Mouse (Mus musculus) liver, embryonic 14.5 days (tissue): ENCODE results near the gene Rex1bd. TPM values are rescaled to one million over a fixed set of nuclear protein-coding genes. Genes with fewer than 3 reads are reported as not detected.

Experiments
- ATAC-seq: fragments of 200-750 bp; cut with Nextera tagmentation; 2 replicates; pipeline ENCODE4 v1.8.0; 2017; ENCODE audit warnings: moderate number of reproducible peaks, mild to moderate bottlenecking, moderate library complexity; ENCODE audit not compliant: insufficient read depth
- DNase-seq, 3 experiments: peaks; one replicate each; pipeline ENCODE4 v3.0.0-alpha.2; 2012 to 2013; ENCODE audit warnings: low read depth in 3 of 3, low spot score in 3 of 3
- H3K27ac ChIP-seq: fragments of 300-500 bp; sonication (generic); 2 replicates; pipeline ENCODE4 v1.5.1; 2014; ENCODE audit warnings: moderate library complexity, mild to moderate bottlenecking, control low read depth, inconsistent platforms
- H3K27me3 ChIP-seq: fragments of 300-500 bp; sonication (generic); 2 replicates; pipeline ENCODE4 v1.6.1; 2014; ENCODE audit warnings: mild to moderate bottlenecking, low read length, moderate library complexity; ENCODE audit not compliant: control insufficient read depth, insufficient read depth
- H3K36me3 ChIP-seq: fragments of 300-500 bp; sonication (generic); replicated peaks from 2 replicates; pipeline ENCODE4 v1.6.1; 2014; ENCODE audit warnings: low read depth; ENCODE audit not compliant: control insufficient read depth, insufficient read depth
- H3K4me1 ChIP-seq, 2 experiments: fragments of 200-500 bp in 1 of 2; fragments of 300-500 bp in 1 of 2; sonication (generic) in 1 of 2; replicated peaks; 2 replicates each; pipeline ENCODE4 v1.6.1; 2012 to 2014; ENCODE audit warnings: antibody characterized with exemption in 1 of 2, inconsistent platforms in 1 of 2, low read length in 1 of 2; ENCODE audit not compliant: control insufficient read depth in 2 of 2, insufficient read depth in 2 of 2
- H3K4me2 ChIP-seq: fragments of 300-500 bp; sonication (generic); 2 replicates; pipeline ENCODE4 v1.6.1; 2014; ENCODE audit warnings: low read depth, mild to moderate bottlenecking, control low read depth, moderate library complexity
- H3K4me3 ChIP-seq, 2 experiments: fragments of 200-500 bp in 1 of 2; fragments of 300-500 bp in 1 of 2; sonication (generic) in 1 of 2; 2 replicates each; pipeline ENCODE4 v1.5.1; 2012 to 2014; ENCODE audit warnings: low read depth in 2 of 2, low read length in 2 of 2, mild to moderate bottlenecking in 2 of 2, control low read depth in 1 of 2, inconsistent platforms in 1 of 2, moderate library complexity in 1 of 2; ENCODE audit not compliant: insufficient read depth in 1 of 2
- H3K9ac ChIP-seq: fragments of 300-500 bp; sonication (generic); replicated peaks from 2 replicates; pipeline ENCODE4 v1.6.1; 2014; ENCODE audit warnings: mild to moderate bottlenecking, control low read depth, moderate library complexity
- H3K9me3 ChIP-seq: fragments of 300-500 bp; sonication (generic); 2 replicates; pipeline ENCODE4 v1.6.1; 2016; ENCODE audit warnings: low read length, mixed read lengths; ENCODE audit not compliant: control insufficient read depth
- CTCF ChIP-seq: IDR thresholded peaks from 2 replicates; pipeline ENCODE4 v1.5.1; 2016; ENCODE audit warnings: antibody characterized with exemption, low read depth, control low read depth
- EP300 ChIP-seq: IDR thresholded peaks from 2 replicates; pipeline ENCODE4 v1.6.1; 2016; ENCODE audit warnings: antibody characterized with exemption, low read depth
- WGBS: fragments of 180-500 bp; shearing (Covaris S2); extraction: QIAGEN DNeasy Blood & Tissue Kit; methylation state at CpG from one replicate; pipeline ENCODE4 v1.1.7; 2014; ENCODE audit not compliant: insufficient replicate concordance; 5-methylcytosine and 5-hydroxymethylcytosine counted together
- polyA plus RNA-seq, 2 experiments: library from polyadenylated mRNA; depleted of rRNA in 1 of 2; stranded (reverse) in 1 of 2; unstranded in 1 of 2; fragments of >200 nt; fragmentation: Nextera tagmentation in 1 of 2; extraction: Ambion mirVana in 1 of 2; gene quantifications; 2 replicates each; pipeline versions ENCODE4 v1.2.1 to v1.2.3; 2012 to 2014

Gene Rex1bd
- polyA plus RNA-seq, 2 experiments = 55.1 to 72.0 TPM

GRCm38 (mm10) chr8:70522592-70523403 is 16.2 kb upstream of the Rex1bd start:
- peak overlapping the region; percentile 76 to 81 for H3K4me3 ChIP-seq
- peak overlapping the region; percentile 93 for H3K27ac ChIP-seq
- under 1% methylated on average over 51 of the region's 51 CpGs for WGBS
- peak overlapping the region; percentile 80 for H3K4me2 ChIP-seq
- TF ChIP-seq CTCF = peak; percentile 92
- peak; percentile 51; the same call in 1 of the 2 replicates for TF ChIP-seq EP300
- peak; percentile 82 for ATAC-seq
- H3K9me3 ChIP-seq = no peaks in the 10 kb centered on the region
- H3K4me1 ChIP-seq = peaks cover 17 to 31% of the 10 kb centered on the region in 2 experiments
- H3K27me3 ChIP-seq = no peaks in the 10 kb centered on the region
- peak; percentile 96 to 97 (median 97) for DNase-seq
- peak overlapping the region; percentile 87 for H3K9ac ChIP-seq
- peaks cover 2% of the 10 kb centered on the region; the same call in 1 of the 2 replicates for H3K36me3 ChIP-seq

- no peaks in the 10 kb centered on the region for H3K9me3 ChIP-seq
- peaks cover 6 to 19% of the 10 kb centered on the region in 2 experiments for H3K4me1 ChIP-seq
- ATAC-seq (no peak), DNase-seq (no peak)
- TF ChIP-seq EP300 (no peak), CTCF (no peak)
- H3K27me3 ChIP-seq = no peaks in the 10 kb centered on the region
- peaks cover 8% of the 10 kb centered on the region for H3K36me3 ChIP-seq
- H3K4me2 ChIP-seq = no peak overlapping the region
- no peak overlapping the region for H3K27ac ChIP-seq
- WGBS = 46% methylated on average over 2 of the region's 2 CpGs
- H3K4me3 ChIP-seq = no peak overlapping the region
- no peak overlapping the region for H3K9ac ChIP-seq
These were observed 13.1 kb upstream of the Rex1bd start for GRCm38 (mm10) chr8:70519606-70520005.

DNA sequence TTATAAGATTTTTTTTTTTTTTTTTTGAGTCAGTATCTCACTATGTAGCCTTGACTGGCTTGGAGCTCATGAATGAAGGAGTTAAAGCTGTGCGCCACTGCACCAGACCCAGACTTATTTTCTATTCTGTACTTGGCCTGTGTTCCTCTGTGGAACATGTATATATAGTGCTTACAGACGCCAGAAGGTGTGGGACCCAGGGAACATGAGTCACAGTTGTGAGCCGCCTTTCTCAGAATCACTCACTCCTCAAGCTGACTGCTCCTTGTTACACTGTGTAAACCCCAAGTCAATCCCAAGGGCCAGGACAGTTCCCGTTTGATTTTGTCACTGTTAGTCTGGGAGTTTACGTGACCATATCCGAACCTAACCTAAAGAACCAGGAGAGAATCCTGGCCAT is 12.5 kb upstream of the Rex1bd start:
- WGBS = 80% methylated on average over 6 of the region's 6 CpGs
- H3K27ac ChIP-seq = no peak overlapping the region
- no peak for TF ChIP-seq EP300
- no peak for TF ChIP-seq CTCF
- no peak overlapping the region for H3K4me2 ChIP-seq
- H3K4me3 ChIP-seq = no peak overlapping the region
- ATAC-seq (no peak), DNase-seq (no peak)
- H3K4me1 ChIP-seq = peaks cover 6 to 18% of the 10 kb centered on the region in 2 experiments
- H3K27me3 ChIP-seq = no peaks in the 10 kb centered on the region
- peaks cover 10% of the 10 kb centered on the region for H3K36me3 ChIP-seq
- H3K9me3 ChIP-seq = no peaks in the 10 kb centered on the region
- H3K9ac ChIP-seq = no peak overlapping the region

DNA sequence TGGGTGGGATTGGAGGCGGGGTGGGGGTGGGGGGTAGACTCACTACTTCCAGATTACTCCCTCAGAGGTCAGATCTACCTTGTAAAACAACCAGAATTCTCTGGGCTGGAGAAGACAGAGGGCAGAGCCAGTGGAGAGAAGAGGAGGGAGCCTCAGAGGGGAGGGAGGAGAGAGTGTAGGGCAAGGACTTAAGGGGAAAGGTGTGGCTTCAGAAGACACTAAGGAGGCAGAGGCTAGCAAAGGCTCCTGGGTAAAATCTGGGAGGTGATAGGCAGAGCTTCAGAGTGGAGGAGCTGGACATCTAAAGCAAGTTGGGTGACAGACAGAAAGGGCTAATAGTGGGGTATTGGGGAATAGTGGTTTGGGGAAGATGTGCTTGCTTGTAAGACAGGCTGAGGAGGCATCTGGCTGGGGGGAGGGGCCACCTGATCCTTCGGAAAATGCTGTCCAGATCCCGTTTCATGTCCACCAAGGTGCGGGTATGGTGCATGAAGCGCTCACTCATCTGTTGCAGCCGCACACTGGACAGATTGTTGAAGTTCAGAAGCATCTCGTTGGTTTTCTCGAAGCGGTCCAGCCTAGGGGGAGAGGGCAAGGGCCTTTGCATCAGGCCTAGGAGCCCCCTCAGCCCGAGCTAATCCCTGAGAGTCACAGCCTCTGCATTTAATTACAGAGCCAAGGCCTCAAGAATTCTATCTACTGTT is 11.5 kb upstream of the Rex1bd start:
- ATAC-seq = no peak
- DNase-seq = no peak
- WGBS = 77% methylated on average over 10 of the region's 10 CpGs
- Histone ChIP-seq H3K9me3 (no peaks in the 10 kb centered on the region), H3K4me1 (peaks cover 0 to 11% of the 10 kb centered on the region in 2 experiments; a peak in 2 of 4 replicates), H3K27me3 (no peaks in the 10 kb centered on the region), H3K27ac (no peak overlapping the region), H3K4me2 (no peak overlapping the region), H3K9ac (no peak overlapping the region), H3K36me3 (peaks cover 19% of the 10 kb centered on the region), H3K4me3 (no peak overlapping the region)
- TF ChIP-seq CTCF (no peak), EP300 (no peak)

- no peak overlapping the region for H3K4me3 ChIP-seq
- H3K36me3 ChIP-seq = peaks cover 30% of the 10 kb centered on the region
- ATAC-seq (no peak), DNase-seq (no peak)
- H3K4me1 ChIP-seq = peaks cover 22 to 26% of the 10 kb centered on the region in 2 experiments
- H3K9me3 ChIP-seq = no peaks in the 10 kb centered on the region
- no peaks in the 10 kb centered on the region for H3K27me3 ChIP-seq
- H3K4me2 ChIP-seq = no peak overlapping the region
- TF ChIP-seq EP300 (no peak), CTCF (no peak)
- H3K27ac ChIP-seq = no peak overlapping the region
- no peak overlapping the region for H3K9ac ChIP-seq
- 68% methylated on average over 2 of the region's 2 CpGs for WGBS
These were observed 6.9 kb upstream of the Rex1bd start for GRCm38 (mm10) chr8:70513441-70513840.
